Mouse (Mus musculus): ENCODE results near the gene Psmd6.

Gene Psmd6

DNA sequence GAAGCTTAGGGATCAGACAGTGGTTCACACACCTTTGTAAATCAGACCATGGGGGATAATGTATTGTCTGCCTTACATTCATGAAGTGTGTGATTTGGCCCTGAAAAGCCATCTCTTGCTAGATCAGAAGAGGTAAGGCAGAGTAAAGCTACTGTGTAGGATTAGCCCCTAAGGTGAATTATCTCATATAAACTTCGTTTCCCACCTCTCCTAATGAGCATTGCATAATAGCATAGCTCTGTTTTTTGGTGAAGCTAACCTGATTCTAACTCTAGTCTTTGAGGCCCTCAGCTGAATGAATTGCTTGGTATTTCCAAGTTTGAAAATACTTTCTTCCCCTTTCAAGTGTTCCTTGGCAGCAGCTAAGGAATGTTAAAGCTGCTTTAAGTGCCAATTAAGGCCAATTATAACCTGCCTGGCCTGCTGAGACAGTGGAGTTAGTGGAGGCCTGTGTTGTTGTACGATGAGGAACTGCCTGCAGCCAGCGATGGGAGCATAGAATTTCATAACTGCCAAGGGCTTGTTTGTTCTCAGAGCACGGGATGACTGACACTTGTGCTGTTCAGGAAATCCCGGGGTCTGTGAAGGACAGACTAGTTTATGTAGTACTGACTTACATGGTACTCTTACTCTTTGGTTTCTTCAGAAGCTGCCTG, 56.2 kb downstream of the Psmd6 start:
- no peak for DNase-seq (ENCODE audit: low spot score in 2 of 2)

DNA sequence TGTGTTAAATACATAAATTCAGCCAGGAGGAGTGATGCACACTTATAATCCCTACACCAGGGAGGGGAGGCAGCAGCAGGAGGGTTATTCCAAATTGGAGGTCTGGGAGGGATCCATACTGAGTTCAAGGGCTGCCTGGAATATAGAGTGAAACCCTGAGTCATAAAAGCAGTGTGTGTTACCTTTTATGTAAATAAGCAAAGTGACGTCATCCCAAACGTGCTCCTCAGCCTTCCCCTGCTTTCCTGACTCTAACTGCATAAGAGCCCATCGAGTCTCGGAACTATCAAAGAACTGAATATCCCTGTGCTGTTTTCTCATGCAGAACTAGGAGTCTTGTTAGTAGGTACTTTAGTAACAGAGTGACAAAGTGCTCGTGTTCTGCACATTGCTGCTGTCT, 57.4 kb downstream of the Psmd6 start:
- no peak for DNase-seq (ENCODE audit: low spot score in 2 of 2)

DNA sequence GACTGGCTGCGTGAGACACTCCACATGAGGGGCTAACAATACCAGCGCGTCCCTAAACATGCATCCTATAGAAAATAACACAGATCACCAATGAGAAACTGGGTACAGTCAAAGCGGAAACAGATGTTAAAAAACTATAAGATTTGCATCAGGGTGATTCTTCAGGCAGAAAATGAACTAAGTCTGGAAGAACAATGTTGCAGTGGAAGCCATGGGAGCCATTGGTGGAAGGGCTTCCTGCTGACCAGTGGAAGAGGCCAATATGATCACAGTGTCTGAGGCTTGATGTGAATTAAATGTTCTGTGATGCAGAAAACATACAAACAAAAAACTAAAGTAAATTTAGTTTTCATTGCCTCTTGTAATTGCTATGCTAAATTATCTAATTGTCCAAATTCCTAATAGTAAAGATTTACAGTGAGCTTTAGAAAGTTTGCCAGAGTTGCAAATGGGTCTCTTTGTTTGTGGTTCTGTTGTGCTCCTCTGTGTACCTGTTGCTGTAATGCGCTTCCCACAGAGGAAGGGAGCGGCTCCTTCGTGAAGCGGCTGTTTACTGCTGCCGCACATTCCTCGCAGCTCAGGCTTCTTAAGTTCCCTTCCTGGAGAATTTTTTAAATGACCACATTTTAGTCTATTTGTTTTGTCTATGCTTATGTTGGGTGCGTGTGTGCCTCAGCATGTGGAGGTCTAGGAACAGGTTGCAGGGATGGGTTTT, 58.1 kb downstream of the Psmd6 start:
- no peak for DNase-seq (ENCODE audit: low spot score in 2 of 2)
